Mouse (Mus musculus): ENCODE data around the gene Hs6st3. TPM values are rescaled to one million over a fixed set of nuclear protein-coding genes. Genes with fewer than 3 reads are reported as not detected.

Gene Hs6st3
- polyA plus RNA-seq, 1 experiment: not detected

DNA sequence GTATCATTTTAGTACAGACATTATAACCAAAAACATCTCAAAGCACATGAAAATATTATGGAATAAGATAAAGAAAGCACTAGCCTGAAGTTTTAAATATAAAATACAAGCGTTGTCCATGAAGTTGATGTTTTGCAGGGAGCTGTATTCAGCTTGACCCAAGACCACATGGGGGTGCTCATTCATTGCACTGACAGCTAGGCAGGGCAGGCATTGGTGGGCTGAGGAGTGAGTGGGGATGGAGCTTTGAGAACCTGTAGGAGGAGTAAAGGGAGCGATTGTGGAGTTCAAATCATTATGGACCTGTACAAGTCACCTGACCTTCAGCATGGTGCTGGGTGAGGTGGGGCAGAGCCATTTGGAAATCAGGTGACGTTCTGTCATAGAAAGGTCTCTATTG, 14.1 kb upstream of the Hs6st3 start:
- H3K27ac ChIP-seq (ENCODE audit: control insufficient read depth, insufficient read depth, low read depth, low read length, poor library complexity): no peak overlapping the region
- TF ChIP-seq POLR2A (IDR thresholded peaks at IDR 0.05; ENCODE audit: borderline replicate concordance, control insufficient read depth, low read depth, low read length) (no peak), CTCF (IDR thresholded peaks at IDR 0.05; ENCODE audit: control insufficient read depth, insufficient read depth, low read length) (no peak)
- WGBS: 48% methylated on average over 3 of the region's 3 CpGs
- no peaks in the 10 kb centered on the region for H3K4me1 ChIP-seq (ENCODE audit: control insufficient read depth, insufficient read depth, low read length)
- H3K4me3 ChIP-seq (replicated peaks; ENCODE audit: control insufficient read depth, low read depth, low read length): no peak overlapping the region

DNA sequence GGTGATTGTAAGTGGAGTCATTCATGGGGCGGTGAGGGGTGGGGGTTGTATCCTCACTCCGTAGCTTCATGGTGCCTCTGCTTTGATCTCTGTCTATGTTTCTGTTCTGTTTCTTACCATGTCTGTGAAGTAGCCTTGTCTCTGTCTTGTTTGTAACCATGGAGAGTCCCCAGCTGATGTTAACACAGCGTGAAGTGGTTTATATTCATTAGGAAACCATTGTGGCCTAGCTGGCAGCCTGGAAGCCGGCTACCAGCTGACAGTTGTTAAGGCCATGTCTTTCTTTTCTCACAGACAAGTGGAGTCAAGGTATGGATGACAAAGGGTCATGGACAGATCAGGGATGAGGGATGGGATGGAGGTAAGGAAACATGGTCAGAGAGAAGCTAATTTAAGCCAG, 12.3 kb upstream of the Hs6st3 start:
- TF ChIP-seq CTCF (IDR thresholded peaks at IDR 0.05; ENCODE audit: control insufficient read depth, insufficient read depth, low read length): no peak
- TF ChIP-seq POLR2A (IDR thresholded peaks at IDR 0.05; ENCODE audit: borderline replicate concordance, control insufficient read depth, low read depth, low read length): no peak
- Histone ChIP-seq H3K27ac (ENCODE audit: control insufficient read depth, insufficient read depth, low read depth, low read length, poor library complexity) (no peak overlapping the region), H3K4me1 (ENCODE audit: control insufficient read depth, insufficient read depth, low read length) (no peaks in the 10 kb centered on the region), H3K4me3 (replicated peaks; ENCODE audit: control insufficient read depth, low read depth, low read length) (no peak overlapping the region)
- 84% methylated on average over 4 of the region's 4 CpGs for WGBS

DNA sequence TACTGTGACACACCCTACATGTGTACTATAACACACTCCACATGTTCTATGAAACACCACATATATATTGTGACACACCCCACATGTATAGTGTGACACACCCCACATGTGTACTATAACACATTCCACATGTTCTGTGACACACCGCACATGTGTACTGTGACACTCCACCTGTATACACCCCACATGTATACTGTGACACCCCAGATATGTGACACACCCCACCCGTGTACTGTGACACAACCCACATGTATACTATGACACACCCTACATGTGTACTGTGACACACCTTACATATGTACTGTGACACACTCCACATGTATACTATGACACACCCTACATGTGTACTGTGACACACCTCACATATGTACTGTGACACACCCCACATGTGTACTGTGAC, 10.8 kb upstream of the Hs6st3 start:
- TF ChIP-seq CTCF (IDR thresholded peaks at IDR 0.05; ENCODE audit: control insufficient read depth, insufficient read depth, low read length) (no peak), POLR2A (IDR thresholded peaks at IDR 0.05; ENCODE audit: borderline replicate concordance, control insufficient read depth, low read depth, low read length) (no peak)
- WGBS: 79% methylated on average over 2 of the region's 2 CpGs
- Histone ChIP-seq H3K4me3 (replicated peaks; ENCODE audit: control insufficient read depth, low read depth, low read length) (no peak overlapping the region), H3K27ac (ENCODE audit: control insufficient read depth, insufficient read depth, low read depth, low read length, poor library complexity) (no peak overlapping the region), H3K4me1 (ENCODE audit: control insufficient read depth, insufficient read depth, low read length) (no peaks in the 10 kb centered on the region)

DNA sequence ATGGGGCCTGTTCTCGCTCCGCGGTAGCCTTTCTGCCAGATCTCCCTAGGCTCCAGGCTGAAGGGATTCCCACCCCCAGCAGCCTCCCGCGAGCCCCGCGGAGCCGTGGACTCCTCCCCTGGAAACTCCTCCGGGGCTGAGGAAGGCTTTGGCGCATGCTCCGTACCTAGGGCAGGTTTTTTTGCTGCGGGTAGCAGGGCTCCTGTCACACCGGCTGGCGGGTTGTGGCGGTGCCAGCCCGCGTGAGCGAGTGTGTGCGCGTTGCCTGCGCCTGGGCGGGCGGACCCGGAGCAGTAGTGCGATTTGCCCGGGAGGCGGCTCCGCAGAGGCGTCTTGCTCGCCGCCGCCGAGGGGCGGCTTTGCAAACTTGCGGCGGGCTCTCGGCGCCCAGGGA, 632 bp upstream of the Hs6st3 start:
- H3K4me1 ChIP-seq (ENCODE audit: control insufficient read depth, insufficient read depth, low read length): no peaks in the 10 kb centered on the region
- H3K27ac ChIP-seq (ENCODE audit: control insufficient read depth, insufficient read depth, low read depth, low read length, poor library complexity): no peak overlapping the region
- no peak overlapping the region for H3K4me3 ChIP-seq (replicated peaks; ENCODE audit: control insufficient read depth, low read depth, low read length)
- TF ChIP-seq POLR2A (IDR thresholded peaks at IDR 0.05; ENCODE audit: borderline replicate concordance, control insufficient read depth, low read depth, low read length) (no peak), CTCF (IDR thresholded peaks at IDR 0.05; ENCODE audit: control insufficient read depth, insufficient read depth, low read length) (no peak)
- 2% methylated on average over 38 of the region's 38 CpGs for WGBS

DNA sequence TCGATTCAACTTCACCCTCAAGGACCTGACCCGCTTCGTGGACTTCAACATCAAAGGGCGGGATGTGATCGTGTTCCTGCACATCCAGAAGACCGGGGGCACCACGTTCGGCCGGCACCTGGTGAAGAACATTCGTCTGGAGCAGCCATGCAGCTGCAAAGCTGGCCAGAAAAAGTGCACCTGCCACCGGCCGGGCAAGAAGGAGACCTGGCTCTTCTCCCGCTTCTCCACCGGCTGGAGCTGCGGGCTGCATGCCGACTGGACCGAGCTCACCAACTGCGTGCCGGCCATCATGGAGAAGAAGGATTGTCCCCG, 602 bp downstream of the Hs6st3 start:
- Histone ChIP-seq H3K27ac (ENCODE audit: control insufficient read depth, insufficient read depth, low read depth, low read length, poor library complexity) (no peak overlapping the region), H3K4me1 (ENCODE audit: control insufficient read depth, insufficient read depth, low read length) (no peaks in the 10 kb centered on the region), H3K4me3 (replicated peaks; ENCODE audit: control insufficient read depth, low read depth, low read length) (no peak overlapping the region)
- TF ChIP-seq CTCF (IDR thresholded peaks at IDR 0.05; ENCODE audit: control insufficient read depth, insufficient read depth, low read length) (no peak), POLR2A (IDR thresholded peaks at IDR 0.05; ENCODE audit: borderline replicate concordance, control insufficient read depth, low read depth, low read length) (no peak)
- WGBS: 5% methylated on average over 20 of the region's 20 CpGs

DNA sequence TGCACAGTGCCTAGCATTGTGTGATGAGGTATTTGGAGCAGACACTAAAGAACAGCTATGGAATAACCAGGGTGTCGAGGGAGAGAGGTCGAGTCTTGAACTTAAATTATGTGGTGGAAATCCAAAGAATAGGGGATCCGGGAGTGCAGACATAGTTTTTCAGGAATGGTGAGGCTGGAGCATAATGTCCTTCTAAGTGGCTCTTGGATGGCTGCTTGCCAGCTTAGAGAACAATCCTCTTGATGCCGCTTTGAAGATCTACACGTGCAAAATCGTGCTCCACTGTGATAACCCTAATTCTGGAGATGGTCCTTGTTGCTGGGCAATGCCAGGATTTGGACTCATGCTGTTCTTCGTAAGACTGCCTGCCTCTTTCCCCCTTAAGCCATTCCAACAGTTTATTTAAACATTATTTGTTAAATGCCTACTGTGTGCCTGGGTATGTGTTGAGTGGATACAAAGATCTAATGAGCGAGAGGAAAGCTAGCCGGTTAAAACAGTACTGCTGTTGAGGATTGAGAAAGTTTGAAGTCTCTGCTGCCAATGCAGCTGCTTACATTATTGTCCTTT, 1.3 kb downstream of the Hs6st3 start:
- WGBS: 54% methylated on average over 9 of the region's 9 CpGs
- H3K4me1 ChIP-seq (ENCODE audit: control insufficient read depth, insufficient read depth, low read length): no peaks in the 10 kb centered on the region
- H3K4me3 ChIP-seq (replicated peaks; ENCODE audit: control insufficient read depth, low read depth, low read length): no peak overlapping the region
- H3K27ac ChIP-seq (ENCODE audit: control insufficient read depth, insufficient read depth, low read depth, low read length, poor library complexity): no peak overlapping the region
- no peak for TF ChIP-seq POLR2A (IDR thresholded peaks at IDR 0.05; ENCODE audit: borderline replicate concordance, control insufficient read depth, low read depth, low read length)
- no peak for TF ChIP-seq CTCF (IDR thresholded peaks at IDR 0.05; ENCODE audit: control insufficient read depth, insufficient read depth, low read length)

DNA sequence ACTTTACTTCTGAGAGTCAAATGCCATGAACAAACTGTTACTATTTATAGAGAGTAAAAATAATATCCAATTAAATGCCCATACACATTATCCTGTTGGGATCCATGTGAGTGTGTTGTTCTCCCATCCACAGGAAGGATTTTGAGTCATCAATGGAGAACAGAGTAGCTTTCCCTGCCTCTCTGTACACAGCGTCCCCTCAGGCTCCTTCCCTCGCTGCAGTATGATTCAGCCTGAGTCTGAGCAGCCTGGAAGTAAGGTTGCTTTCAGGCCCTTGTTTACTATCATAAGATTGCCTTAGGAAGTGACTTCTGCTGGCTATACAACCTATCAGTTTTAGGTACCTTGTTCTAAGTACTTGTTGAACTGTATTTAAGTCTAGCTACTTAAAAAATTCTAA, 14.9 kb downstream of the Hs6st3 start:
- WGBS: 80% methylated on average over 2 of the region's 2 CpGs
- H3K27ac ChIP-seq (ENCODE audit: control insufficient read depth, insufficient read depth, low read depth, low read length, poor library complexity): no peak overlapping the region
- no peaks in the 10 kb centered on the region for H3K4me1 ChIP-seq (ENCODE audit: control insufficient read depth, insufficient read depth, low read length)
- no peak overlapping the region for H3K4me3 ChIP-seq (replicated peaks; ENCODE audit: control insufficient read depth, low read depth, low read length)
- no peak for TF ChIP-seq POLR2A (IDR thresholded peaks at IDR 0.05; ENCODE audit: borderline replicate concordance, control insufficient read depth, low read depth, low read length)
- no peak for TF ChIP-seq CTCF (IDR thresholded peaks at IDR 0.05; ENCODE audit: control insufficient read depth, insufficient read depth, low read length)

DNA sequence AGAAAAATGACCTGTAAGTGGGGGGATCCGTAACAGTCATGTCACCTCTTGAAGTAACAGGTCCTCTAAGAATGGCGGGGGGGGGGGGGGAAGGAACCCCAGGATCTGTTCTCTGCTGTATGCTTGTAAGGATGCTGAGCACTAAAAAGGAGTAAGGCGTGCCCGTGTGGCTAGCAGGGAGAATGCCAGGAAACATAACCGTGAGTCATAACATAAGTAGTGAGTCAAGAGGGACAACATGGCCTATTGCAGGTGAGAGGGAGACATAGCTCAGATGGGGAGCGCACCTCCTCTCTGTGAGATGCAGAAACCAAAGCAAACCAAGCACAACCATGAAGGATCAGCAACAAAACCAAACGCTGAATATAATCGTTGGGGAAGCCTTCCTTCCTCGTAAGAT, 55.8 kb downstream of the Hs6st3 start:
- WGBS: 85% methylated on average over 9 of the region's 9 CpGs
- Histone ChIP-seq H3K4me1 (ENCODE audit: control insufficient read depth, insufficient read depth, low read length) (no peaks in the 10 kb centered on the region), H3K27ac (ENCODE audit: control insufficient read depth, insufficient read depth, low read depth, low read length, poor library complexity) (no peak overlapping the region), H3K4me3 (replicated peaks; ENCODE audit: control insufficient read depth, low read depth, low read length) (no peak overlapping the region)
- TF ChIP-seq CTCF (IDR thresholded peaks at IDR 0.05; ENCODE audit: control insufficient read depth, insufficient read depth, low read length) (no peak), POLR2A (IDR thresholded peaks at IDR 0.05; ENCODE audit: borderline replicate concordance, control insufficient read depth, low read depth, low read length) (no peak)

DNA sequence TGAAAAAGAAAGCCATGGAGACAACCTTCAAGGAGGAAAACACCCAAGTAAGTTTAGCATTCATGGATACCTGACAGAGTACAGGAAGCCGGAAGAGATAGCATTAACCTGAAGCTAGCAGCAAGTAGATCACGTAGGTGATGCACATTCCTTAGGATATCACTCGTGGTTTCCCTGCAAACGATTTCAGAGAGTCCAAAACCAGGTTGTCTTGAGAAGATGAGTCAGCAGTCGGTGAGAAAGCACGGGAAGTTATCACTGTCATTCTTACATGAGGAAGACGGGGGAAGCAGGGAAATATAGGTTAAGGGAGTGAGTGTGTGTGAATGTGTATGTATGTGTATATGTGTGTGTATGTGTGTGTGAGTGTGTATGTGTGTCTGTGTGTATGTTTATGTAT, 65.4 kb downstream of the Hs6st3 start:
- TF ChIP-seq POLR2A (IDR thresholded peaks at IDR 0.05; ENCODE audit: borderline replicate concordance, control insufficient read depth, low read depth, low read length) (no peak), CTCF (IDR thresholded peaks at IDR 0.05; ENCODE audit: control insufficient read depth, insufficient read depth, low read length) (no peak)
- Histone ChIP-seq H3K27ac (ENCODE audit: control insufficient read depth, insufficient read depth, low read depth, low read length, poor library complexity) (no peak overlapping the region), H3K4me1 (ENCODE audit: control insufficient read depth, insufficient read depth, low read length) (no peaks in the 10 kb centered on the region), H3K4me3 (replicated peaks; ENCODE audit: control insufficient read depth, low read depth, low read length) (no peak overlapping the region)
- WGBS: 65% methylated on average over 7 of the region's 7 CpGs
